Mouse (Mus musculus): ENCODE results near the gene Rab7. TPM values are rescaled to one million over a fixed set of nuclear protein-coding genes. Genes with fewer than 3 reads are reported as not detected.
A peak's percentile ranks its signal among the peaks of the same experiment; 100 is the strongest.

Rab7 gene
- 231 and 243 TPM in 2 replicates for polyA plus RNA-seq (2014; fragmentation: Nextera tagmentation; extraction: Ambion mirVana)

- Histone ChIP-seq H3K9ac (replicated peaks; ENCODE audit: low read length) (peak within 1 kb of the TSS; percentile 95), H3K36me3 (replicated peaks; ENCODE audit: control insufficient read depth, insufficient read depth, low read depth, low read length) (no peaks in the 10 kb centered on the region), H3K4me2 (ENCODE audit: low read depth, low read length) (peak within 1 kb of the TSS; percentile 92), H3K27me3 (ENCODE audit: control insufficient read depth, insufficient read depth, low read length) (no peaks in the 10 kb centered on the region), H3K9me3 (replicated peaks; ENCODE audit: control insufficient read depth, low read length) (no peaks in the 10 kb centered on the region), H3K27ac (replicated peaks; ENCODE audit: low read depth, low read length) (0 out of 2 replicates have a peak within 1 kb of the TSS, but pooled peaks have one; percentile 56), H3K4me1 (ENCODE audit: control insufficient read depth, insufficient read depth, low read length) (no peaks in the 10 kb centered on the region), H3K4me3 (ENCODE audit: low read depth, low read length) (peak within 1 kb of the TSS; percentile 99)
- under 1% methylated on average over 57 of the region's 82 CpGs for WGBS
- DNase-seq (ENCODE audit: low spot score) (peak; percentile 96), ATAC-seq (replicated peaks; ENCODE audit: insufficient number of reproducible peaks, low FRiP score, low TSS enrichment, low read depth) (peak; percentile 98)
Observed at GRCm38 (mm10) chr6:88044577-88045405, at the start of gene Rab7. Gene Rab7 (minus strand): TSS chr6:88045270.

GRCm38 (mm10) chr6:88088971-88089370 is 43.9 kb upstream of the Rab7 start:
- 75% methylated on average over 1 of the region's 1 CpGs for WGBS
- Histone ChIP-seq H3K9me3 (replicated peaks; ENCODE audit: control insufficient read depth, low read length) (no peaks in the 10 kb centered on the region), H3K27me3 (ENCODE audit: control insufficient read depth, insufficient read depth, low read length) (no peaks in the 10 kb centered on the region), H3K9ac (replicated peaks; ENCODE audit: low read length) (no peak overlapping the region), H3K4me2 (ENCODE audit: low read depth, low read length) (no peak overlapping the region), H3K4me1 (ENCODE audit: control insufficient read depth, insufficient read depth, low read length) (peaks cover 7% of the 10 kb centered on the region; the same call in 1 of the 2 replicates), H3K4me3 (ENCODE audit: low read depth, low read length) (no peak overlapping the region), H3K36me3 (replicated peaks; ENCODE audit: control insufficient read depth, insufficient read depth, low read depth, low read length) (peaks cover 4% of the 10 kb centered on the region), H3K27ac (replicated peaks; ENCODE audit: low read depth, low read length) (no peak overlapping the region)
- DNase-seq (ENCODE audit: low spot score) (no peak), ATAC-seq (replicated peaks; ENCODE audit: insufficient number of reproducible peaks, low FRiP score, low TSS enrichment, low read depth) (no peak)

GRCm38 (mm10) chr6:88084278-88085151 is 39.4 kb upstream of the Rab7 start, which contains the start of gene Rpn1:
Gene Rpn1 (plus strand): TSS chr6:88084482.
- H3K36me3 ChIP-seq (replicated peaks; ENCODE audit: control insufficient read depth, insufficient read depth, low read depth, low read length): no peaks in the 10 kb centered on the region
- H3K4me3 ChIP-seq (ENCODE audit: low read depth, low read length): peak within 1 kb of the TSS; percentile 97
- H3K4me1 ChIP-seq (ENCODE audit: control insufficient read depth, insufficient read depth, low read length): peaks cover 7% of the 10 kb centered on the region; the same call in 1 of the 2 replicates
- DNase-seq (ENCODE audit: low spot score): peak; percentile 96
- H3K4me2 ChIP-seq (ENCODE audit: low read depth, low read length): peak within 1 kb of the TSS; percentile 69
- WGBS: 0% methylated on average over 68 of the region's 71 CpGs
- no peaks in the 10 kb centered on the region for H3K9me3 ChIP-seq (replicated peaks; ENCODE audit: control insufficient read depth, low read length)
- peak within 1 kb of the TSS; percentile 93 for H3K9ac ChIP-seq (replicated peaks; ENCODE audit: low read length)
- peak; percentile 91 for ATAC-seq (replicated peaks; ENCODE audit: insufficient number of reproducible peaks, low FRiP score, low TSS enrichment, low read depth)
- H3K27me3 ChIP-seq (ENCODE audit: control insufficient read depth, insufficient read depth, low read length): no peaks in the 10 kb centered on the region; the same call in 1 of the 2 replicates
- peak within 1 kb of the TSS; percentile 56; the same call in 1 of the 2 replicates for H3K27ac ChIP-seq (replicated peaks; ENCODE audit: low read depth, low read length)

GRCm38 (mm10) chr6:88083672-88084071 is 38.6 kb upstream of the Rab7 start:
- no peaks in the 10 kb centered on the region; the same call in 1 of the 2 replicates for H3K27me3 ChIP-seq (ENCODE audit: control insufficient read depth, insufficient read depth, low read length)
- no peak; the same call in 1 of the 2 replicates for ATAC-seq (replicated peaks; ENCODE audit: insufficient number of reproducible peaks, low FRiP score, low TSS enrichment, low read depth)
- H3K4me2 ChIP-seq (ENCODE audit: low read depth, low read length): peak overlapping the region; percentile 38
- 66% methylated on average over 3 of the region's 3 CpGs for WGBS
- DNase-seq (ENCODE audit: low spot score): no peak
- H3K27ac ChIP-seq (replicated peaks; ENCODE audit: low read depth, low read length): no peak overlapping the region
- H3K9me3 ChIP-seq (replicated peaks; ENCODE audit: control insufficient read depth, low read length): no peaks in the 10 kb centered on the region
- H3K36me3 ChIP-seq (replicated peaks; ENCODE audit: control insufficient read depth, insufficient read depth, low read depth, low read length): no peaks in the 10 kb centered on the region
- H3K4me1 ChIP-seq (ENCODE audit: control insufficient read depth, insufficient read depth, low read length): peaks cover 7% of the 10 kb centered on the region; the same call in 1 of the 2 replicates
- peak overlapping the region; percentile 97 for H3K4me3 ChIP-seq (ENCODE audit: low read depth, low read length)
- no peak overlapping the region for H3K9ac ChIP-seq (replicated peaks; ENCODE audit: low read length)

- H3K36me3 ChIP-seq (replicated peaks; ENCODE audit: control insufficient read depth, insufficient read depth, low read depth, low read length): no peaks in the 10 kb centered on the region
- H3K4me3 ChIP-seq (ENCODE audit: low read depth, low read length): no peak overlapping the region
- DNase-seq (ENCODE audit: low spot score) (no peak), ATAC-seq (replicated peaks; ENCODE audit: insufficient number of reproducible peaks, low FRiP score, low TSS enrichment, low read depth) (no peak)
- 83% methylated on average over 7 of the region's 7 CpGs for WGBS
- no peaks in the 10 kb centered on the region; the same call in 1 of the 2 replicates for H3K27me3 ChIP-seq (ENCODE audit: control insufficient read depth, insufficient read depth, low read length)
- no peak overlapping the region for H3K4me2 ChIP-seq (ENCODE audit: low read depth, low read length)
- no peak overlapping the region for H3K27ac ChIP-seq (replicated peaks; ENCODE audit: low read depth, low read length)
- no peaks in the 10 kb centered on the region for H3K9me3 ChIP-seq (replicated peaks; ENCODE audit: control insufficient read depth, low read length)
- no peak overlapping the region for H3K9ac ChIP-seq (replicated peaks; ENCODE audit: low read length)
- peaks cover 7% of the 10 kb centered on the region; the same call in 1 of the 2 replicates for H3K4me1 ChIP-seq (ENCODE audit: control insufficient read depth, insufficient read depth, low read length)
Observed at GRCm38 (mm10) chr6:88083095-88083494, 38.0 kb upstream of the Rab7 start.

- H3K9me3 ChIP-seq (replicated peaks; ENCODE audit: control insufficient read depth, low read length): no peaks in the 10 kb centered on the region
- DNase-seq (ENCODE audit: low spot score) (no peak), ATAC-seq (replicated peaks; ENCODE audit: insufficient number of reproducible peaks, low FRiP score, low TSS enrichment, low read depth) (no peak)
- WGBS: 68% methylated on average over 1 of the region's 1 CpGs
- H3K4me2 ChIP-seq (ENCODE audit: low read depth, low read length): no peak overlapping the region
- no peak overlapping the region for H3K9ac ChIP-seq (replicated peaks; ENCODE audit: low read length)
- H3K36me3 ChIP-seq (replicated peaks; ENCODE audit: control insufficient read depth, insufficient read depth, low read depth, low read length): no peaks in the 10 kb centered on the region
- H3K27ac ChIP-seq (replicated peaks; ENCODE audit: low read depth, low read length): no peak overlapping the region
- no peaks in the 10 kb centered on the region; the same call in 1 of the 2 replicates for H3K27me3 ChIP-seq (ENCODE audit: control insufficient read depth, insufficient read depth, low read length)
- H3K4me1 ChIP-seq (ENCODE audit: control insufficient read depth, insufficient read depth, low read length): no peaks in the 10 kb centered on the region
- no peak overlapping the region for H3K4me3 ChIP-seq (ENCODE audit: low read depth, low read length)
Observed at GRCm38 (mm10) chr6:88075960-88076517, 31.0 kb upstream of the Rab7 start.

- DNase-seq (ENCODE audit: low spot score) (peak; percentile 98), ATAC-seq (replicated peaks; ENCODE audit: insufficient number of reproducible peaks, low FRiP score, low TSS enrichment, low read depth) (peak; percentile 99)
- peak overlapping the region; percentile 68 for H3K9ac ChIP-seq (replicated peaks; ENCODE audit: low read length)
- peak overlapping the region; percentile 78 for H3K4me2 ChIP-seq (ENCODE audit: low read depth, low read length)
- H3K27ac ChIP-seq (replicated peaks; ENCODE audit: low read depth, low read length): peak overlapping the region; percentile 73
- peak overlapping the region; percentile 31 for H3K4me3 ChIP-seq (ENCODE audit: low read depth, low read length)
- no peaks in the 10 kb centered on the region for H3K36me3 ChIP-seq (replicated peaks; ENCODE audit: control insufficient read depth, insufficient read depth, low read depth, low read length)
- WGBS: 4% methylated on average over 32 of the region's 32 CpGs
- H3K27me3 ChIP-seq (ENCODE audit: control insufficient read depth, insufficient read depth, low read length): no peaks in the 10 kb centered on the region
- H3K4me1 ChIP-seq (ENCODE audit: control insufficient read depth, insufficient read depth, low read length): no peaks in the 10 kb centered on the region
- no peaks in the 10 kb centered on the region for H3K9me3 ChIP-seq (replicated peaks; ENCODE audit: control insufficient read depth, low read length)
Observed at GRCm38 (mm10) chr6:88074752-88075554, 29.9 kb upstream of the Rab7 start.

Measured in embryonic facial prominence, embryonic 11.5 days (tissue).